Mouse (Mus musculus) midbrain, embryonic 15.5 days (tissue): ENCODE measurements around the gene Afmid. TPM values are rescaled to one million over a fixed set of nuclear protein-coding genes. Genes with fewer than 3 reads are reported as not detected.
A peak's percentile ranks its signal among the peaks of the same experiment; 100 is the strongest.
"Not testable (repeated sequence)": the region's sequence is repeated elsewhere in the genome, so short reads cannot be mapped to it uniquely, and the experiment has no call there.

Experiments used
- ATAC-seq: fragments of 200-750 bp; cut with Nextera tagmentation; replicated peaks from 2 replicates; pipeline ENCODE4 v1.8.0; 2017; ENCODE audit warnings: moderate TSS enrichment
- H3K27ac ChIP-seq: fragments of 300-500 bp; sonication (generic); 2 replicates; pipeline ENCODE4 v1.5.1; 2015; ENCODE audit warnings: mild to moderate bottlenecking, inconsistent platforms
- H3K27me3 ChIP-seq: fragments of 300-500 bp; sonication (generic); replicated peaks from 2 replicates; pipeline ENCODE4 v1.6.1; 2015; ENCODE audit warnings: inconsistent platforms
- H3K36me3 ChIP-seq: fragments of 300-500 bp; sonication (generic); replicated peaks from 2 replicates; pipeline ENCODE4 v1.6.1; 2015; ENCODE audit warnings: inconsistent platforms
- H3K4me1 ChIP-seq: fragments of 300-500 bp; sonication (generic); 2 replicates; pipeline ENCODE4 v1.6.1; 2015; ENCODE audit warnings: inconsistent platforms
- H3K4me2 ChIP-seq: fragments of 300-500 bp; sonication (generic); 2 replicates; pipeline ENCODE4 v1.6.1; 2015; ENCODE audit warnings: inconsistent platforms, mild to moderate bottlenecking, moderate library complexity
- H3K4me3 ChIP-seq: fragments of 300-500 bp; sonication (generic); 2 replicates; pipeline ENCODE4 v1.5.1; 2015; ENCODE audit warnings: mild to moderate bottlenecking, inconsistent platforms
- H3K9ac ChIP-seq: fragments of 300-500 bp; sonication (generic); 2 replicates; pipeline ENCODE4 v1.6.1; 2015; ENCODE audit warnings: mild to moderate bottlenecking, inconsistent platforms
- H3K9me3 ChIP-seq: fragments of 300-500 bp; sonication (generic); 2 replicates; pipeline ENCODE4 v1.6.1; 2016; ENCODE audit warnings: inconsistent platforms
- WGBS: fragments of 180-500 bp; shearing (Covaris S2); methylation state at CpG from one replicate; pipeline ENCODE4 v1.1.7; 2015; ENCODE audit warnings: mixed read lengths; 5-methylcytosine and 5-hydroxymethylcytosine counted together
- polyA plus RNA-seq: library from polyadenylated mRNA; unstranded; fragments of >200 nt; fragmentation: Nextera tagmentation; extraction: Ambion mirVana; gene quantifications from 2 replicates; pipeline ENCODE4 v1.2.1, GENCODE M21; 2015

The Afmid gene
- polyA plus RNA-seq, 1 experiment from 2014 or later, result 4.9 TPM

- no peak overlapping the region for H3K27ac ChIP-seq
- 43% methylated on average over 9 of the region's 9 CpGs for WGBS
- no peaks in the 10 kb centered on the region for H3K36me3 ChIP-seq
- peak overlapping the region; percentile 13; the same call in 1 of the 2 replicates for H3K9ac ChIP-seq
- H3K4me3 ChIP-seq, result peak overlapping the region; percentile 29; the same call in 1 of the 2 replicates
- H3K9me3 ChIP-seq, result no peaks in the 10 kb centered on the region
- peaks cover 36% of the 10 kb centered on the region for H3K27me3 ChIP-seq
- ATAC-seq, result no peak
- H3K4me2 ChIP-seq, result peak overlapping the region; percentile 53
- H3K4me1 ChIP-seq, result peaks cover 36% of the 10 kb centered on the region
These were observed 43.1 kb upstream of the Afmid start for GRCm38 (mm10) chr11:117782705-117783034.

- WGBS, result 3% methylated on average over 30 of the region's 31 CpGs
- peak overlapping the region; percentile 13; the same call in 1 of the 2 replicates for H3K9ac ChIP-seq
- peak; percentile 26 for ATAC-seq
- H3K36me3 ChIP-seq, result no peaks in the 10 kb centered on the region
- H3K27me3 ChIP-seq, result peaks cover 36% of the 10 kb centered on the region
- H3K27ac ChIP-seq, result no peak overlapping the region
- peaks cover 36% of the 10 kb centered on the region for H3K4me1 ChIP-seq
- H3K4me2 ChIP-seq, result peak overlapping the region; percentile 53
- H3K9me3 ChIP-seq, result no peaks in the 10 kb centered on the region
- peak overlapping the region; percentile 29 for H3K4me3 ChIP-seq
These were observed 42.6 kb upstream of the Afmid start for GRCm38 (mm10) chr11:117783089-117783488.

- Histone ChIP-seq H3K36me3 (no peaks in the 10 kb centered on the region), H3K27me3 (peaks cover 36% of the 10 kb centered on the region), H3K4me1 (peaks cover 36% of the 10 kb centered on the region), H3K4me3 (no peak overlapping the region), H3K9ac (peak overlapping the region; percentile 13; the same call in 1 of the 2 replicates), H3K27ac (no peak overlapping the region), H3K4me2 (peak overlapping the region; percentile 53), H3K9me3 (no peaks in the 10 kb centered on the region)
- no peak for ATAC-seq
- WGBS, result 42% methylated on average over 10 of the region's 10 CpGs
These were observed 41.9 kb upstream of the Afmid start for GRCm38 (mm10) chr11:117783683-117784309.

GRCm38 (mm10) chr11:117786294-117786693 lies 39.4 kb upstream of the Afmid start:
- H3K9ac ChIP-seq, result no peak overlapping the region
- no peak for ATAC-seq
- peaks cover 17% of the 10 kb centered on the region for H3K4me1 ChIP-seq
- H3K9me3 ChIP-seq, result no peaks in the 10 kb centered on the region
- H3K36me3 ChIP-seq, result no peaks in the 10 kb centered on the region
- peaks cover 25% of the 10 kb centered on the region for H3K27me3 ChIP-seq
- H3K27ac ChIP-seq, result no peak overlapping the region
- no peak overlapping the region for H3K4me2 ChIP-seq
- WGBS, result 7% methylated on average over 10 of the region's 10 CpGs
- H3K4me3 ChIP-seq, result no peak overlapping the region

GRCm38 (mm10) chr11:117788481-117788880 lies 37.2 kb upstream of the Afmid start:
- ATAC-seq, H3K27ac ChIP-seq, H3K36me3 ChIP-seq, H3K4me3 ChIP-seq, H3K4me2 ChIP-seq, H3K9me3 ChIP-seq, H3K4me1 ChIP-seq, H3K9ac ChIP-seq: not testable (repeated sequence)
- 87% methylated on average over 7 of the region's 7 CpGs for WGBS
- H3K27me3 ChIP-seq, result peaks cover 28% of the 10 kb centered on the region

- WGBS, result 4% methylated on average over 14 of the region's 14 CpGs
- 0 out of 2 replicates have a peak overlapping the region, but pooled peaks have one; percentile 1 for H3K4me2 ChIP-seq
- H3K9me3 ChIP-seq, result no peaks in the 10 kb centered on the region
- no peak overlapping the region for H3K9ac ChIP-seq
- no peaks in the 10 kb centered on the region for H3K4me1 ChIP-seq
- no peaks in the 10 kb centered on the region for H3K36me3 ChIP-seq
- ATAC-seq, result no peak
- H3K4me3 ChIP-seq, result no peak overlapping the region
- no peak overlapping the region for H3K27ac ChIP-seq
- peaks cover 19% of the 10 kb centered on the region for H3K27me3 ChIP-seq
These were observed 35.4 kb upstream of the Afmid start for GRCm38 (mm10) chr11:117790286-117790685.

- Histone ChIP-seq H3K27me3 (peaks cover 19% of the 10 kb centered on the region), H3K36me3 (no peaks in the 10 kb centered on the region), H3K27ac (no peak overlapping the region), H3K4me1 (no peaks in the 10 kb centered on the region), H3K4me2 (0 out of 2 replicates have a peak overlapping the region, but pooled peaks have one; percentile 1), H3K9ac (no peak overlapping the region), H3K9me3 (no peaks in the 10 kb centered on the region), H3K4me3 (no peak overlapping the region)
- no peak for ATAC-seq
- 35% methylated on average over 23 of the region's 23 CpGs for WGBS
These were observed 34.9 kb upstream of the Afmid start for GRCm38 (mm10) chr11:117790703-117791440.

- Histone ChIP-seq H3K27ac (no peak overlapping the region), H3K9me3 (no peaks in the 10 kb centered on the region), H3K4me3 (no peak overlapping the region), H3K4me2 (no peak overlapping the region), H3K27me3 (peaks cover 19% of the 10 kb centered on the region), H3K36me3 (no peaks in the 10 kb centered on the region), H3K9ac (no peak overlapping the region), H3K4me1 (no peaks in the 10 kb centered on the region)
- ATAC-seq, result no peak
- 85% methylated on average over 9 of the region's 9 CpGs for WGBS
These were observed 34.3 kb upstream of the Afmid start for GRCm38 (mm10) chr11:117791441-117791761.

- Histone ChIP-seq H3K36me3 (no peaks in the 10 kb centered on the region), H3K27ac (no peak overlapping the region), H3K4me2 (no peak overlapping the region), H3K9me3 (no peaks in the 10 kb centered on the region), H3K4me1 (no peaks in the 10 kb centered on the region), H3K9ac (no peak overlapping the region), H3K27me3 (peaks cover 19% of the 10 kb centered on the region), H3K4me3 (no peak overlapping the region)
- ATAC-seq, result no peak
- 14% methylated on average over 22 of the region's 22 CpGs for WGBS
These were observed 33.3 kb upstream of the Afmid start for GRCm38 (mm10) chr11:117792281-117792888.

GRCm38 (mm10) chr11:117794035-117794551 lies 31.6 kb upstream of the Afmid start:
- Histone ChIP-seq H3K4me3 (no peak overlapping the region), H3K4me1 (no peaks in the 10 kb centered on the region), H3K9me3 (no peaks in the 10 kb centered on the region), H3K27ac (no peak overlapping the region), H3K9ac (no peak overlapping the region), H3K4me2 (no peak overlapping the region), H3K36me3 (no peaks in the 10 kb centered on the region), H3K27me3 (peaks cover 19% of the 10 kb centered on the region)
- ATAC-seq, result no peak
- whole genome bisulfite sequencing, result 57% methylated on average over 4 of the region's 4 CpGs

- Histone ChIP-seq H3K4me2 (no peak overlapping the region), H3K9me3 (no peaks in the 10 kb centered on the region), H3K27ac (no peak overlapping the region), H3K4me1 (no peaks in the 10 kb centered on the region), H3K27me3 (peaks cover 5% of the 10 kb centered on the region; the same call in 1 of the 2 replicates), H3K4me3 (no peak overlapping the region), H3K36me3 (no peaks in the 10 kb centered on the region), H3K9ac (no peak overlapping the region)
- WGBS, result 47% methylated on average over 5 of the region's 5 CpGs
- no peak for ATAC-seq
These were observed 28.8 kb upstream of the Afmid start for GRCm38 (mm10) chr11:117796954-117797353.

GRCm38 (mm10) chr11:117797511-117798159 lies 28.1 kb upstream of the Afmid start, which contains the start of gene 6030468B19Rik:
Gene 6030468B19Rik (plus strand): TSS chr11:117797660.
- Histone ChIP-seq H3K27me3 (no peaks in the 10 kb centered on the region), H3K9me3 (no peaks in the 10 kb centered on the region), H3K4me3 (no peak within 1 kb of the TSS), H3K9ac (no peak within 1 kb of the TSS), H3K27ac (no peak within 1 kb of the TSS), H3K36me3 (no peaks in the 10 kb centered on the region), H3K4me2 (no peak within 1 kb of the TSS), H3K4me1 (no peaks in the 10 kb centered on the region)
- ATAC-seq, result no peak
- WGBS, result 61% methylated on average over 9 of the region's 9 CpGs
